Mouse (Mus musculus): Measurements from ENCODE around the gene Fitm1.

GRCm38 (mm10) chr14:55577871-55578667 is 2.7 kb downstream of the Fitm1 start, which contains the start of gene Psme1:
- TF ChIP-seq GATA1 (IDR thresholded peaks at IDR 0.05; ENCODE audit: borderline replicate concordance, low read length) (no peak), FLI1 (IDR thresholded peaks at IDR 0.05; ENCODE audit: low read length) (no peak)

All from megakaryocyte, embryonic 14.5 days (primary cell).